Mouse (Mus musculus) brain, embryonic 18.5 days (tissue): ENCODE results near the gene Smyd1.
"Not testable (repeated sequence)": the region's sequence is repeated elsewhere in the genome, so short reads cannot be mapped to it uniquely, and the experiment has no call there.

ENCODE experiments used
- DNase-seq: peaks from one replicate; pipeline ENCODE4 v3.0.0-alpha.2; 2012; ENCODE audit warnings: low read depth, low spot score

Gene Smyd1

DNA sequence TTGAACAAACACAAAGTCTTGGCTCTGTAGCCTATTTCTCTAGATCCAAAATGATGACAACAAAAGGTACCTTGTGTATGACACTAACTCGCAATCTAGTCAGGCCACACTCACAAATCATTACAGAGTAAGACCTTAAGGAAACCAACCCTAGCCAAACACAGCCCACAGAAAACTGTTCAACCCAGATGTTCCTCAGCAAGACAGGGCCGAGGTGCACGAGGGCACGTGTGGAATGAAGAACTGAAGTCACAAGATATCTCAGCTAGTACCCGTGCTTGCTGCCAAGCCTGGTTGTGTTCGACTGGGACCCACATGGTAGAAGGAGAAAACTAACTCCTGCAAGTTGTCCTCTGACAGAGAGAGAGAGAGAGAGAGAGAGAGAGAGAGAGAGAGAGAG lies 7.8 kb upstream of the Smyd1 start:
- no peak for DNase-seq

DNA sequence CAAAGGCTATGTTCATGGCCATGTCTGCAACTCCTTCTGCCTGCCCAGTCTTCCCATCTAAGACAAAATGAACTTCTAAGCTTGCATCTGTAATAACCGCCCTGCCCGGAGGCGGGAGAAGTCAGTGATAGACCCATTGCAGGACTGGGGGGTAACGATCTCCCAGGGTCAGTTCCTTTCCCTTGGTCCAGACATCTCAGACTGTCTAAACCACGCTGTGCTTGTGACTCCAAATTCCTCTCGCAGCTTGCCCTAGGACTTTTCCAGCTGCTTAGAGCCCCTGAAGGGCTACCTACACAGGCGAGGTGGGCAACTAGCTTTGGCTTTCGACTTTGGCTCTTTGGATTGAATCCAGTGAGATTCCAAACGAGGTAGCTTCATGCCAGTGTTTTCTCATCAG lies 2.8 kb upstream of the Smyd1 start:
- no peak for DNase-seq

DNA sequence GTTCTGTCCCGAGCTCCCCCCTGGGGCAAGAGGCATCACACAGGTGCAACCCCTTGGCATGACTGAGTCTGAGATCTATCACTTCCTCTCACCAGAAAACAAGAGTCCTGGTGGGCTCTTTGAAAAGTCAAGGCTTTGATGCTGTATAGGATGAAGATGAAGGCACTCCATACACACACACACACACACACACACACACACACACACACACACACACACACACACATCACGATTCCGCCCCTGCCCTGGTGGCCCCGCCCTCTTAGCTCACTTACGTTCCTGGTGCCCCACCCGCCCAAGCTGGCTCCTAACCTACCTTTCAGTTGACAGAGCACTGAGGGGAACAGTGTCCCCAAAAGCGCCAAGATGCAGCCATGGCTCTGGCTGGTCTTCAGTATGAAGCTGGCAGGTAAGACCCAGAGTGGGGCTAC lies 473 bp upstream of the Smyd1 start, which contains the start of gene Cd8b1:
Gene Cd8b1 (plus strand): TSS at position 298 of the 431 bp plus-strand sequence.
- no peak for DNase-seq

DNA sequence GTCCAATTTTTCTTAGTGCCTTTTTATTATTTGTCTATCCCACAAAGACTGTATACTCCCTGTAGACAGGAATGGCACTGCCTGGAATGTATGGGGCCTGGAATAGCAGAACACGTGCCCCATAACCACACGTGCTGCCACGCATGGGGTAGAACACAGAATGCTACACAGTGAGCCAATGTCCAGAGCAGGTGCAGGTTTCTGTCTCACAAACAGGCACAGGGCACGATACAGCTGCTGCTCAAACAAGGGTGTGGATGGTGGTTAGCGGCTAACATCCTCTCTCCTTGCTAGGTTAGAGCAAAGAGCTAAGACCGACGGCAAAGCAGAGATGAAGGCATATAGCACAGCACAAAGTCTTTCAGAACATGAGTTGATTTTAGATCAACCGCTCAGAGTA lies 14.5 kb downstream of the Smyd1 start:
- no peak for DNase-seq

DNA sequence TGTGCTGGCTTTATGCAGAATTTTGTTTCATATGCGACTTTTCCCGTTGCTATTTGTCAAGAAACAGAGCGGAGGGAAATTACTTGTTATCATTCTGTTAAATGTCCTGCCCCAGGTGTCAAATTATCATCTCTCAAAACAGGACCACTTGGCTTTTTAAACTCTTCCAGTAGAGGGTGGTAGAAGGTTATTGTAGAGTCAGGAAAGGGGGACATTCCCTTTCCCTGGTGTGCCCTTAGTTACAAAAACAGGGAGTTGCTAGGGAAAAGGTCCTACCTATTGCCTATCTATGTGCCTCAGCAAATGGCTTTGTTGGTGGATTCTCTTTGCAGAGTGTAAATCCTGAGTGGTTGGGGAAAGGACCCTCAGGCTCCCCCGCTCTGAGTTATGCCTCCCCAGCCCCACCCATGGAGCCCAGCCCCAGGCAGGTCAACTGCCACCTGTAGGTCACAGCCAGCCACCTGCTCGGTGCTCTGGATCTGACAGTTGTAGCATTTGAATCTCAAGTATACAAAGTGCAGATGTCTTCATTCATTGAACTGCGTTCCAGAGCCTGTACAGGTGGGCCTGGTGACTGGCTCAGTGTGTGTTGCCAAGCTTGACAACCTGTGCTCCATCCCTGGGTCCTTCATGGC lies 19.8 kb downstream of the Smyd1 start:
- no peak for DNase-seq

DNA sequence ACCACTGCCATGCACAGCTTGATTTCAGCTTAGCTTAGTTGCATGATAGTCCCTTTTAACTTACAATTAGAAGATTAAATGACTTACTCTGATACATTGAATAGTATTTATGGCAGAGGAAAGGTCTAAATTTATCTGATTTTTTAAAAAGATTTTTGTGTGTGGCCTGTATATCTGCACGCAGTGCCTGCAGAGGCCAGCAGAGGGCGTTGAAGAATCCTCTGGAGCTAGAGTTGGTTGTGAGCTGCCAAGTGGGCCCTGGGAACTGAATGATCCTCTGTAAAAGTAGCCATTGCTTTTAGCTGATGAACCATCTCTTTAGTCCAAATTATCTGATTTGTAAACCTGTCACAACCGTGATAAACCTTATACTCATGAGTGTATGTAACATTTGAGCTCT lies 23.3 kb downstream of the Smyd1 start:
- DNase-seq, result no peak

DNA sequence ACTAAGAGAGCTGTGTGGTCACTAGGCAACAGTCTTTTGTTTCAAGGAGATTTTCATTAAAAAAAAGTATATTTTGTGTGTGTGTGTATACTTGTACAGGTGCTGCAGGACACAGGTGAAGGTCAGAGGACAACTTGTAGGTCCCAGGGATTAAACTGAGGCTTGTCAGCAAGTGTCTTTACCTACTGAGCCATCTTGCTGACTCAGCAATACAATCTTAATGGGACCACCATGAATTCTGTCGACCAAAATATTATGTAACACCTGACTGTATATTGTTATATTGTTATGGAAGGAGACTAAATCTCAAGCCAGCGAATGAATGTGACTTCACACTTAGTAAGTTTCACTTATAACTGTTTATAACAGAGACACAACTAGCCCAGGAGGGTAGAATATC lies 24.0 kb downstream of the Smyd1 start:
- DNase-seq, result no peak

DNA sequence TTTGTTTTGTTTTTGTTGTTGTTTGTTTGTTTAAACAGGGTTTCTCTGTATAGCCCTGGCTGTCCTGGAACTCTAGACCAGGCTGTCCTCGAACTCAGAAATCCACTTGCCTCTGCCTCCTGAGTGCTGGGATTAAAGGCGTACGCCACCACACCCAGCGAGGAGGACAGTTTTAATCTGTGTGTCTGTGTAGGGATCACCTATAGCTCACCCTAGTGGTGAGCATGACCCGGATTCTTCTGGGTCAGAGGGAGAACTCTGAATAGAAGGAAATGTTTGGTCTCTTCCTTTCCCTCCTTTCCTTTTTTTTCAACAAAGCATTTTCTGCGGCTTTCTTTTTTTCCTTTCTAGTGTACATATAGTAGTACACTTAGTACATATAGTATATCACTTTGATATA lies 26.7 kb downstream of the Smyd1 start:
- no peak for DNase-seq

DNA sequence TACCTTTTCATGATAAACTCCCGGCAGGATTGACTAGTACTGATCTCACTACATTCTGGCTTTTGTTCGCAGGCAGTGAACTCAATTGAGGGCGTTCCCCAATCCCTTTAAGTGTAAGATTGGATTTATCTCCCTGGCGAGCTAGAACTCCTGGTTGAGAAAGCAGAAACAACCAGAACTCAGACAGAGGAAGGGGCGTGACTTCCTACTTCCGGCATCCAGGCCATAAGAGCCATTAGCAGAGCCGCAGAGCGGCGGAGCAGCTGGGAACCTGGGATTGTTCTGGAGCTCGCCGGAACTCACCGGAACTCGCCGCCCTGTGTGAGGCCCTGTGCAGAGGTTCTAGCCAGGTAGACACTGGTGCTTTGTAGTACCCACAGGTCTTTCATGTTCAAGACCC lies 28.5 kb downstream of the Smyd1 start:
- no peak for DNase-seq

DNA sequence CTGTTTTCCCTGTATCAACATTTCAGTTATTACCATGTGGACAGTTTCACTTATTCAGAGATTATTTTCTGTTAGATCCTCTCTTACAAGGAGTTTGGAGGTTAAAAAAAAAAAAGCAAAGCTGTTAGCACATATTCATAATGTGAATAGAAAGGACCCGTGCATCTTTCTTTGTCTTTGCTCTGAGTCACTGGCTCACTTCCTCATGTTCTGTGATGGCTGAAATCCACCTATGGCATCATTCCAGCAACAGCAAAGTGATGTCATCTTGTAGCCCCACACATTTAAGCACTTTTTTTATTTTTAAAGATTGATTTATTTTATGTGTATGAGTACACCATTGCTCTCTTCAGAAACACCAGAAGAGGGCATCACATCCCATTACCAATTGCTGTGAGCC lies 42.6 kb downstream of the Smyd1 start:
- no peak for DNase-seq

DNA sequence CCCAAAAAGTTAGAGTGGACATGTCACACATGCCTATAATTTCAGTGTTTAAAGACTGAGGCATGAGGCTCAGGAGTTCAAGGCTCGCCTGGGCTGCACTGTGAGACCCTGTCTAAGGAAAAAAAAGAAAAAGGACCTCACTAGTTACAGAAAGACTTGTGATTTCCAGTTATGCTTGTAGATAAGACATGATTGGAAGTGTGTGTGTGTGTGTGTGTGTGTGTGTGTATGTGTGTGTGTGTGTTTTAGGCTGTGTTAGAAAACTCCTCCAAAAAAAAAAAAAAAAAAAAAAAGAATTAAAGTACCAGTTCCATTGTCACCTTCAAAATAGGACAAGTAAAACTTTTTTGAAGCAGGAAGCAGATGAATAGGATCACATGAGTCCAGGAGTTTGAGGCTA lies 47.4 kb downstream of the Smyd1 start:
- DNase-seq, result no peak

DNA sequence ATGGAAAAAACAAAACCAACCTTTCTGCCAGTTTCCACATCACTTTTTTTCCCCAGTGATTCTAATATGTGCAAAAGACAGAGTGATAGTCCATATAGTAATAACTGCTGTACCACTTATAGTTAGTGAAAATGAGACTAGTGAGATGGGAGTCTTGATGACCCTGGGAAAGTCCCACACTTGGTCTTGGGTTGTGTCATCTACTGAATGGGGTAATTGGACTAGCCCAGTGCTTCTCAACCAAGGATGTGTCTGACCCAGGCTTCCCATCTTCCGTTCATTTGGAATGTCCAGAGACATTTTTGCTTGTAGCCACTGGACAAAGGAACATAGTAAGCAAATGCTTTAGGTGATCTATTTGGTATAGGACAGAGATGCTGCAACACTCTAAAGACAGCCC lies 48.3 kb downstream of the Smyd1 start:
- no peak for DNase-seq

DNA sequence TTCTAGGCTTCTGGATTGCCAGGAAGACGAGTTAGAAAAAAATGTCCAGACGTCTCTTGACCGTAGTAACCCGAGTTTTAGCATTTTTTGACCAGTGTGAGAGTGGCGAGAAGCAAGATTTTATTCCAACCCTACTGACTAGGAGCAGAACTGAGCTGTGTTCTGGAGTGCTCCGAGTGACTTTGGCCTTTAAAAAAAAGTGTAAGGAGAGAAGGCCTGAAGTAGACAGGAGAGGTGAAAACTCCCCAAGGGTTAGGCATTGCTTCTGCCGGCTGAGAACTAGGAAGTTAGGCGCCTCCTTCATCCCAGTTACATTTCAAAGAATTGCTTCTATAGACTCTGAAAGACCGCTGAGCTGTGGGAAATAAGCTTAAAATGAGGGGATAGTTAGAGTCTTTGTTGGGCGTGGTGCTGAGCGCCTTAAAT lies 49.7 kb downstream of the Smyd1 start:
- DNase-seq, result no peak

DNA sequence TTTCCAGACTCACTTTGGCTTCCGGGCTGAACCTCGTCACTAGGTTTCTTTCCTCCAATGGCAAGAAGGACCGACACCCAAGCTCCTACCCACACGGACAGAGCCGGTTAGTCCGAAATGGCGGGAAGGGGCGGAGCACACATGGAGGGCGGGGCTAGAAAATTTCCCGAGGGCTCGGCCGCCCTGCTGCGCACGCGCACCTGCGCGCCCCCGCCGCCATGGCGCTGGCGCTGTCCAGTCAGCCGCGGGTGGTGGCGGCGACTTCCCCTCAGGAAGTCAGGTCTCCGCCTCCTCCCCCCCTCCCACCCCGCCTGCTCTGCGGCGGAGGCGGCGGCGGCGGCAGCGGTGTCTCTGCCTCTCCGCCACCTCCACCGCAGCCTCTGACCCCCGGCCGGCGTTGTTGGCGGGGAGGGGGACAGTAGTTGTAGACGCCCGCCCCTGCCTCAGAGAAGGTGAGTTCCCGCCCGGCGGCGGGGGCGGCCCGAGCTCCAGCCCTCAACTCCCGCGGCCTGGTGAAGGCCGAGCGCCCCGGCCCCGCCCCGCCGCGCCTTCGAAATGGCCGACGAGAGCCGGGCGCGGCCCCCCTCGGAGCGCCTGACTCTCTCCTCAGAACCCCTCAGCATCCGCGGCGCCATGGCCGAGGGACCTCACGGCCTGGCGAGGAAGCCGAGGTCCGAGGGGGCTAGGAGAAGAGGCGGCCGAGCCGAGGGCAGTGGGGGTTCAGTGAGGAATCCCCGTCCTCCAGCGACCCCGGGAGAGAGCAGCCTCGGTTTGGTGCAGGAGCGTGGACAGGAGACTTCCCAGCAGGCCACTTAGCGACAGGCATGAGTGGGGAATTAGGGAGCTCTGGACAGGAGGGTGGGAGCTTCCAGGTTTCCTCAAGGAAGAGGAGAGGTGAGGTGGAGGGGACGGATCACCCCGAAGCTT lies 50.4 kb downstream of the Smyd1 start, which contains the start of gene Krcc1:
Gene Krcc1 (plus strand): TSS at position 289 of the 927 bp plus-strand sequence.
- DNase-seq, result peak; percentile 90

DNA sequence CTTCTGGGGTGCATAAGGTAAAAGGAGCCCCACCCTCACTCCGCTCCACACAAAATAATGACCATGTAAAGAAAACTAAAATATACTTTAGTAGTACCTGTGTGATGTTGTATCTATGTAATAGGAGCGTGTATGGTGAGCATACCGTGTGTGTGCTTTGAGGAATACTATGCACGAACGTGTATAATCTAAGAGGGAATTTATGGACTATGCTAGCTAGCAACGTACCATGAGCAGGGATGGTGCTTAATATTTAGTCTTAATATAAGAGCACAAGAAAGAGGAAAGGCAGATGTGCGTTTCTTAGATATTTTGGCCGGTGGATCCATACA lies 51.0 kb downstream of the Smyd1 start:
- DNase-seq, result no peak

DNA sequence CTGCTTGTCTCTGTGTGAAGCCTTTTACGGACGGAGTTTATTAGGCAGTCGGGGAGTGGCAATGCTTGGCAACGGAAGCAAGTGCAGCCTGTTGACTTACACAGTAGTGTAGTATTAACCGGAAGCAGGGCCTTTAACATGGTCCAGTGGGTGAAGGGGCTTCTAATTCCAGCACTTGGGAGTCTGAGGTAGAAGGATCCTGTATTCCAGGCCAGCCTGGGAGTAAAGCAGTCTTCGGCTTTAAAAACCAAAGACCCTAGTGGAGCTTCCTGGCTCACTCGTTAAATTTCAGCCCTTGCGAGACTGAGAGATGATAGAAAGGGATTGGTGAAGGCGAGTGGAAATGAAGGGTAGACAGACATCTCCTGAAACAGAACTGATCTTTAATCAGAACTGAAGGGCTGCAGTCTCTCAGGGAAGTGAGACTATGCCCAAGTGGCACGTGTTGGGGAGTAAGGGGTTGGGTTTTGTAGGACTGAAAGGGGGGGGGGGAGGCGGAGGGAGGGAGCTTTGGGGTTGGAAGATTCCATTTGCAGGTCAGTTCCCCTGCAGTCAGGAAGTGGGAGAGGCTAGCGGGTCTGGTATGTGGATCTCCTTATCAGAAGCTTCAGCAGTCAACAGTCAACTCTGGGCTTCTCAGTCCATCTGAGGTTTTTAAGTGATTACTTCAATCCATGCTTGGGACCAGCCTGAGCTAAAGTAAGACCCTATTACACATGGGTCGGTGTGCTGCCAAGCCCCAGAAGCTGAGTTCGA lies 51.6 kb downstream of the Smyd1 start:
- no peak for DNase-seq

DNA sequence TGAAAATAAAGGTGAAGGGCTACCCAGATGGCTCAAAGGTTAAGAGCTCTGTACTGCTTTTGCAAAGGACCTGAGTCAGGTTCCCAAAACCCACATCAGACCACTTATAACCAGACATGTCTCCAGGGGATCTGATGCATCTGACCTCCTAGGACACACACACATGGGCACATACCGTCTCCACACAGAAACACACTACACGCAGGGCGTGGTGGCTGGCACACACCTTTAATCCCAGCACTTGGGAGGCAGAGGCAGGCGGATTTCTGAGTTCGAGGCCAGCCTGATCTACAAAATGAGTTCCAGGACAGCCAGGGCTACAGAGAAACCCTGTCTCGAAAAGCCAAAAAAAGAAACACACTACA lies 52.4 kb downstream of the Smyd1 start:
- DNase-seq, result not testable (repeated sequence)

DNA sequence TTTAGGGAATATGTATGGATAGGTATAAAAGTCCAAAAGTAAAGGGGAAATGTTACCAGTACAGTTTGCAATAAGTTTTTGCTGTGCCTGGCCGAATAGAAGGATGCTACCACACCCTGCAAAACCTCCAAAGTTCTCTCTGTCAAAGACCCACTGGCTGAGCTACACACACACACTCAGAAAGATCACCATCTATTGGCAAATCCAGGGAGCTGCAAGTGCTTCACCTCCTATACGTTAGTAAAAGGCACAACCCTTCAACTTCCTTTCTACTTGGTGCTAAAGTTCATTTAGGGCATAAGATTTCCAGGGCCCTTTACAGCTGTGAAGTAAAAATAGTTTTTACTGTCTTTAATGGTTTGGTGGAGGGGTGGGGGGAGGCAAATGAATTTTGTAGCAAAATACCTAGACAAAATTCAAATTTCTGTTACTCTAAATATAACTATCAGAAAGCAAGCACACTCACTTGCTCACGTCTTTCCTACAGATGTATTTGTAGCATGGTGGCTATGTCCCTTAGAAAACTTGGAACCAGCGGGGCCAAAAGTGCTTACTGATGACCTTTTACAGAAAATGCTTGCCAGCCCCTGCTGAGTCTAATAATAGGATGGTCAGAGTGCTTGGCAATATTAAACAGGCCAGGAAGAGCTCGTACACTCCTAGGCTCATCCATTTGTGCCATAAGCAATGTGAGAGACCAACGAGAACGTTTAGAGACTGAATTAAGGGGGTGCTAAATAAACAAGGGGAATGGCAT lies 52.9 kb downstream of the Smyd1 start:
- no peak for DNase-seq

DNA sequence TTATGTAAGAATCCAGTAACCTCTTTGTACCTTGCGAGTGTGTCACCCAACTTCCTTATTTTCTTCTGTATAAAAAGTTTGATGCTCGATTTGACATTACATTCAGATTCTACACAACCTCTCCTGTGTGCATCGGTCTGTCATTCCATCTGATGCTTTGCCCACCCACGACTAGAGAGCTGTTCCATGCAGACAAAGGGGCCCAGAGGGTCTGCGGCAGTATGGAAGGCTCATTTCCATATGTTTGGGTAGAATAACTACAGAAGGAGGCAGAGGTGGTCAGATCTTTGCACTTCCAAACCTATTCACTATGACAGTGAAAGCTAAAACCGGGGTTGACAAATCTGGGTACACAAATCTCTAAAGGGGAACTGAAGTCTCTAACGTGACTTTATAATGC lies 54.4 kb downstream of the Smyd1 start:
- not testable (repeated sequence) for DNase-seq

DNA sequence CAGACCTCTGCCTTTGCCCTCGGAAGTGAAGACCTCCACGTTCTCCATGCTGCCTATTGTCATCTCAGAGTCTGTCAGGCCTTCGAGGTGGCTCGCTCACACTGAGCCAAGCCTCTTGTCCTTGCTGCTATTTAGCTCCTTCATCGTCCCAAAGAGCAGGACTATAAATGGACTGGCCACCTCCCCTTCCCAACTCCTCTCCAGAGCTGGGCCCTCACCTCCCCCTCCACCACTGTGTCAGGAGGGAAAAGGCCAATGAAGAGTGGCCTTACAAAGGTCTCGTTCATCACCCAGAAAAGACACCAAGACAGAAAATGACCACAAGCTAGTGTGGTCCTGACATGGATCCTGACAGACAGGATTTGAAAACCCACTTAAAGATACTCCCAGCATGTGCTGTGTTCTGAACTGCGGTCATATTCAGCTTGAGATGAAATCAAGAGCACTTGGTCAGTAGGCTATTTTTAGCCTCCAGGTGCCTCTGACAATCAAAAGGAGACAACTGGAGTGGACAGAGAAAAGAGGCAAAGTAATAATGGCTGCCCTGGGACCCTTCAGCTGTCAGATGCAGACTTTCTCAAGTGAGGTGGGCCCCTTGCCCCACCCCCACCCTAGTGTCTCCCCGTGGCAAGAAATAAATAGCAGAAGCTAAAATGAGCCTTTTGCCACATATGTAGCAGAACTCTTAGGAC lies 59.7 kb downstream of the Smyd1 start:
- DNase-seq, result no peak

DNA sequence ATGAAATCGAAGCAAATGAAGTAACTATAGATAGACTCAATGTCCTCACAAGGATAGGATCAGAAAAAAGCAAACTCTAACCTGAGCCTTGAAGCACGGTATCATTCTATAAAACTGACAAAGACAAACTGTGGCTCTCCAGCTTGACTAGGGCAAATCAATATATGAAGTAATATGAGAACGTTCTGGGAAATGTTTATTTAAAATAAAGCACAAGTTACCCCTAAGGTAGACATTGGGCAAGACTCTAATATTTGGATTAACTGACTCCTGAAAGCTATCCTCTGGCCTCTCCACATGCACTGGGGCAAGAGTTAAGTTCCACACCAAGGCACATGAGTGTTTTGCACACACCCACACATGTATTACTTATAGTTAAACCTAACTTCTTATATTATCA lies 61.0 kb downstream of the Smyd1 start:
- no peak for DNase-seq
